Mouse (Mus musculus) hindlimb bud, embryonic 11.5 days (tissue): ENCODE data around the gene Trim7.
A peak's percentile ranks its signal among the peaks of the same experiment; 100 is the strongest.
"Not testable (repeated sequence)": the region's sequence is repeated elsewhere in the genome, so short reads cannot be mapped to it uniquely, and the experiment has no call there.

Source experiments
- DNase-seq: peaks from one replicate; pipeline ENCODE4 v3.0.0-alpha.2; 2012; ENCODE audit warnings: low read depth, low spot score; ENCODE audit errors: extremely low spot score

Gene Trim7

DNA sequence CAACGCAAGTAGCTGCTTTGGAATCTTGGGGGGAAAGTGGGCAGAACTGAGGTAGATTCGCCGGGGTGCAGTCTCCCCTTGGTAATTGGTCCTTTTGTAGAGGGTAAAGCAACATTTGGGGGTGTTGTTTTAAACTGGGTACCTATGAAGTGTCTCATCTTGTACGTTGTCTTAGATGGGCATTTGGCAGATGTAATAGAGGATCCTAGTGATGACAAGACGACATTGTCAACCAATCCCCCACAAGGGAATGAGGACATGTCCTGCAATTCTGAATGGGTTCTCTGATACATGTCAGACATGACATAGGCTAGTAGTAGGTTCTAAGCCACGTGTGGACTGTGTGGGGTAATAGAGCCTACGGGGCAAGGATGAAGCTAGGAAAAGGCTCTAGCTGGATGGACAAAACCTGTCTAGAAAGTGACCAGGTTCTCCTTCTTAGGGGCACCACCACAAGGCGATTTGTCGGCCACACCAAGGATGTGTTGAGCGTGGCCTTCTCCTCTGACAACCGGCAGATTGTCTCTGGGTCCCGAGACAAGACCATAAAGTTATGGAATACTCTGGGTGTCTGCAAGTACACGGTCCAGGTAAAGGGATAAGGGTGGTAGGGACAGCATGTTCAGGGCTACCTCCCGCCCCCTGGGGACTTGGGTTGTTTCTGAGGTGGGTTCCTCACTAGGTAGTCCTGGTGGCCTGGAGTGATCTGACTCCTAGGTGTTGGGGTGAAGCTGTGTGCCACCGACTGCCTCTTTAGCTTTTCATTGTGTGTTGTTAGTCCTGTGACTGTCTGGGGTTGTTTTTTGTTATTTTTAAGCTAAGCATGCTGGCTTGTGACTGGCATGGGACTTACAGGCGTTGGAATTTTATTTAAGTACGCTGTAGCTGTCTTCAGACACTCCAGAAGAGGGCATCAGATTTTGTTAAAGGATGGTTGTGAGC is 23.8 kb upstream of the Trim7 start:
- no peak for DNase-seq

DNA sequence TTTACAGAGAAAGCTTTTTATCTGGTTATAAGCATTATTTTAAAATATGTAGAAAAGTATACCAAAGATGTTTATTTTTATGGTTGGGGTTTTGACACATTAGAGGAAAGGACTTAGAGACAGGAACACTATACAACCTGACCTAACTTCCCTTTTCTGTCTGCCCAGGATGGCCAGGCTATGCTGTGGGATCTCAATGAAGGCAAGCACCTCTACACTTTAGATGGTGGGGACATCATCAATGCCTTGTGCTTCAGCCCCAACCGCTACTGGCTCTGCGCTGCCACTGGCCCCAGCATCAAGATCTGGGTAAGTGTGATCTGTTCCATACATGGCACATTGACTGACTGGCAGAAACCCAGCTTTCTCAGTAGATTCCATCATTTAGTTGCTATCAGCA is 22.0 kb upstream of the Trim7 start:
- DNase-seq: no peak

DNA sequence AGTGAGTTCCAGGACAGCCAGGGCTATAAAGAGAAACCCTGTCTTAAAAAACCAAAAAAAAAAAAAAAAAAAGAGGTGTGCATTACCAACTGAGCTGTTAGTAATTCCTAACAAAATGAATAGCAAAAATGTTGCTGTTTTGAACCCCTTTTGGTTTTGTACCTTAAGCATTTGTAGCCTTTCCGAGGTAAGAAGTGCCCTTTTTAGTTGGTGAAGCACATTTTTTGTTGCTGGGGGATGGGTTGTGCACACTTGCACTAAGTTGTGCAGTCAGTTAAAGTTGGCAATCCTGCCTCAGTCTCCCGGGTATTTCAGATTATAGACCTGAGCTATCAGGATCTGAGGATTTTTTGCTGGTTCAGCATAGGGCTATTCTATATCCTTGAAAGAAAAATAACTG is 21.0 kb upstream of the Trim7 start:
- no peak for DNase-seq

DNA sequence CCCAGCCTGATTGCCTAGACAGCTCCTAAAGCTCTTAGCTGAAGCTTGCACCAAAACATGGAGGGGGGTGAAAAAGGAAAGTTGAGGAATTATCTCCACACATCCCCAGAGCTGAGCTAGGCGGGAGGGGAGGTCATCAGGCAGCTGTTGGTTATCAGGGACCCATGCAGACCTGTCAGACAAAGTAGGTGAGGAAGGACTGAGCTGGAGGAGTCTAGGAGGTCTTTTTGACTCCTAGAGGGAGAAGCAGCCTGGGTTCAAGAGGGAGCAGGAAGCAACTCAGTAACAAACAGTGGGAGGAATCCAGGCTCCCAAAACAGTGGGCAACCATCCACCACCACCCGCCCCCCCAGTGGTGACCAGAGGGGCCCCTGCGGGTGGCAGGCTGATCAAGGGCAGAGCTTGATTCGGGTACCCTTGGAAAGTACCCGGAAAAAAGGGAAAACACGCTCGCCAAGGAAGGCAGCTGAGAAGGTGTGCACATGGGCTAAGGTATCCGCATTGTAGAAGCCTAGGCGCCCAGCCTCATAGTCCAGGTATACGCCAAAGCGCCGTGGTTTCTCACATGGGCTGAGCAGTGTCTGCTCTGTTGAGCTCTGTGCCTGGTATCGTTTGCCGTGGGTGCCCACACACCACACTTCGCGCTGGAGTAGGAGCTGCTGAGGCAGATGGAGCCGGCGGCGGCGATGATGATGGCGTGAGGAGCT is 18.9 kb upstream of the Trim7 start:
- no peak for DNase-seq

DNA sequence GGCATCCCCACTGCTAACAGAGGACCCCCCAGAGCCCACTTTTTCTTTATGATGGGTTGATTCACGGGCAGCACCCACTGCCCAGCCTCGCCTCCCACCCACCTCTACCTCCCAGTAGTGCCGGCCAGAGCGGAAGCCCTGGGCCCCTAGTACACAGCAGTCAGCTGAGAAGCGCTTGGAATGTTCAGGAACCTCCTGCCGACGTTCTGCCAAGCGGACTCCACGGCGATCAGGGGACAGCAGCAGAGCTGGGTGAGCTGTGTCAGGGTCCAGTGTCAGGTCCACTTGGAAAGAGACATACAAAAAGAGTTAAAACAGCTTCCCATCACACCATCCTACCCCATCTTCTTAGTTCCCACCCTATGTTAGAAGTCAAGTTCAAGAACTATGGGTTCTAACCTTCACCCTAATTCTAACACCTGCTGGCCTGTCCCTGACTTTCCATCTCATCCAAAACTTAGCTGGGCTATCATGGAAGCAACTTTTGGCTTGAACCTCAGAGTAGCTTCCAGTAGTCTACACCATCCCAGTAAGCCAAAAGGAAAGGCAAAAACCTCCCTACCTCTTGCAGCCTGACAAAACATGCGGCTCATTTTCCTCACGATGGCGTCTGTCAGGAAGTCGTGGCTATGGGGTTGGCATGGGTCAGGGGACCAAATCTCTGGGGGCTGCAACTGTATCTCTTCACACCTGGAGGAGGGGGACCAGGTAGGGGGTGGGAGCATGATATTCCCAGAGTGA is 18.2 kb upstream of the Trim7 start:
- DNase-seq: no peak

DNA sequence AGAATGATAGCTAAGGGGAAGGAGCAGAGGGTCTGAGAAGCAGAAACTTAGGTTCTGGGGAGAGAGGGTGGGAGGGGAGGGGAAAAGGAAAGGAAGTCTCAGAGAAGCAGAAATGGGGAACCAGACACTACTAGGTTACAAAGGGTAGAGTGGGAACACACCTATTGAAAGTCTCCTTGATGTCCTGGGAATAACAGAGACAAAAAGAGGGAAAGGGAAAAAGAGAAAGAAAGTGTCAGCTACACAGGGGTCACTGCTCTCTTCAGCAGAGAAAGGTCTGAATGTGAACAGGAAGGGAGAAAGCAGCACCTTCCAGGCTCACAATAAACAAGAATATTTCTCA is 17.7 kb upstream of the Trim7 start:
- no peak for DNase-seq

DNA sequence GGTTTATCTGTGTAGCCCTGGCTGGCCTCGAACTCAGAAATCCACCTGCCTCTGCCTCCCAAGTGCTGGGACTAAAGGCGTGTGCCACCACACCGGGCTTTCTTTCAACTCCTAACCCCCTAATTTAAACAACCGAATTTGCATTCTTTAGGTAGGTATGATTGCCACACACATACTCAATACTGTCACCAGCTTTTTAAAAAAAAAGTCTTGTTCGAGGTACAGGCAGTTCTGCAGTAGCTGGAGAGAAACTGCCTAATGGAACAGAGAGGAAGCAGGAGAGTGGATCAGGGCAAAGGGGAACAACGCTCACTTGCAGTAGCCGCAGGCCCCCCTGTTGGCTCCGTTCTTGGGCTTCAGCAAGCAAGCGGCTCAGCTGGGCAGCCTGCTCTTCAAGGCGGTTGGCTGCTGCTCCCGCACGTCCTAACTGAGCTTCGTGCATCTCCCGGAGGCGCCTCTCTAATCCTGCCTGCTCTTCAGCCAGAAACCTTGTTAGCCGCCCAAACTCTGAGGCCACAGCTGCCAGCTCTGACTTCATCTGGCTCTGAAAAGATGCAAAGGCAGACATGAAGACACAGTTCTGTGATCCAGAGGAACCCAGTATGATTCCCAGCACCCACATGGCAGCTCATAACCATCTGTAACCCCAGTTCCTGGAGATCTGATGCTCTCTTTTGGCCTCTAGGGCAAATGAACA is 17.1 kb upstream of the Trim7 start:
- DNase-seq: no peak

DNA sequence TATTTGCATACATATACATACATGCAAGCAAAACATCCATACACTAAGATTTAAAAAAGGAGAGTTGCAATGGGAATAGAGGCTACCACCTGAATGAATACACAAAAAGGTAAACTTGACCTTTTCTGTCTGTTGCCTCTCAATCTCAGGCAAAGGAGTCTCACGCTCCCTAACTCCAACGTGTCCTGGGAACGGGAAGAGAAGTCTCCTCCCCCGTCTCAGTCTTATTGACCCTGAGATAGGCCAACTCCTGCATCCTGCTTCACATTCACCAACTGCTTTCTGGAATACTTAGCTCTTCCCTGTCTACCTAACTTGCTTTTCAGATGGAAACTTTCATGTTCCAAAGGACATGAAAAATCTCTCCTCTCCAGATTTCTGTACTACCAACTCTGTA is 16.5 kb upstream of the Trim7 start:
- no peak for DNase-seq

DNA sequence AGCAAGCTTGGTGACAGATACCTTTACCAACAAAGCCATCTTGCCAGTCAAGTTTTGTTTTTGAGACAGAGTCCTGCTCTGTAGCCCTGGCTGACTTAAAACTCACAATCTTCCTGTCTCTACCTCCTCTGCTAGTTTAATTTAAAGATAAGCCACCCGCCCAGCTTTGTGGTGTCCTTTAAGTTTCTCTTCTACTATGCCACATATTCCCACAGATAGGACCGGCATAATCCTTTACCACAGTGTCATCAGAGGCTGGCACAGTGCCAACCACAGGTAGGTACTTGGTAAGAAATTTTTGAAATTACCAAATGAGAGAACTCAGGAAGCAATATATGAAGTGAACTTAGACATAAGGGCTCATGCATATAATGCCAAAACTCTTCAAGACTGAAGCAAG is 15.8 kb upstream of the Trim7 start:
- DNase-seq: no peak

DNA sequence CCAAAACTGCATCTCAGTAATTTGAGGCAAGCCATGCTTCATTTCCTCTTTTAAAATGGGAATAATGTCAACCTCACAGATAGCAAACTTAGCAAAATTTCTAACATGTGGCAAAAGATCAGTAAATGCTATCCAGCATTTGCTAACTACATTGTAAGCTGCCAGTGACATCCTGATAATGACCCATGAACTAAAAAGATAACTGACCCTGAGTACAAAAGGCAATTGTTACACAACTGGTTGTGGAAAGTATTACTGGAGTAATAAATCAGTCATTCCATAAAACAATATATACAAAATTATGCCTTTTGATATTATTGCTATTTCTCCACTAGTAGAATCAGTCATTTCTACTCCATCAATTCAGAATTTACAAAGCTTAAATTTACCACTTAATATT is 12.2 kb upstream of the Trim7 start:
- DNase-seq: no peak

DNA sequence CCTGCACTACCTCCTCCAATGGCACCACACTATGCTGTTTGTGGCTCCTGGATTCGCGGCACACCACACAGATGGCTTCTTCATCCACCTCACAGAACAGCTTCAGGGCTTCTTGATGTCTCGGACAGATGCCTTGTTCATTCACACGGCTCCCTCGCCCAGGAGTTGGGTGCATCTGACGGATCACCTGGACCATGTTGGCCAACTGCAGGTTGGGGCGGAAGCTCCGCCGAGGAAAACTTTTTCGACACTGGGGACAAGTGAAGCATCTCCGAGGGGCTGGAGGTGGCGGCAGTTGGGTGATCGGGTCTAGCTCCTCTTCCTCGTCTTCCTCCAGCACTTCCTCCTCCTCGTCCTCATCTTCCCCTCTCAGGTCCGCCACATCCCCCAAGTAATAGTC is 10.1 kb upstream of the Trim7 start:
- DNase-seq: no peak

DNA sequence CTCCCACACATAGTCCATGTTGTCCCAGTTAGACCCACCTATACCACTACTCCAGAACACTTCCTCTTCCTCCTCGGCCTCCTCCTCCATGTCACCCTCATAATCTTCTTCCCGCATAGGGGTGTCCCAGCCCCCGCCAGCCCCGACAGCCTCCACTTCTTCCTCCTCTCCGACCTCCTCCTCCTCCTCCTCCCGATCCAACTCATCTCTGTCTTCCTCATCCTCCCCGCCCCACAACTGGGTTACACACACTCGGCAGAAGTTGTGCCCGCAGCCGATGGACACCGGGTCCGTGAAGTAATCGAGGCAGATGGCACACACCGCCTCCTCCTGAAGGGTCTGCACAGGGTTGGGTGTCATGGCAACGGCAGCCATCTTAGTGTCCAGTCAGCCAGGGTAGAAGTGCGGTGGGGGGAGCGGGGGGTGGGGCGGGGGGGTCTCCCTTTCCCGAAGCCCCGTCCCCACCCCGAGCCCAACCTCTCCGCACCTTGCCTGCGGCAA is 9.6 kb upstream of the Trim7 start:
- DNase-seq: no peak

DNA sequence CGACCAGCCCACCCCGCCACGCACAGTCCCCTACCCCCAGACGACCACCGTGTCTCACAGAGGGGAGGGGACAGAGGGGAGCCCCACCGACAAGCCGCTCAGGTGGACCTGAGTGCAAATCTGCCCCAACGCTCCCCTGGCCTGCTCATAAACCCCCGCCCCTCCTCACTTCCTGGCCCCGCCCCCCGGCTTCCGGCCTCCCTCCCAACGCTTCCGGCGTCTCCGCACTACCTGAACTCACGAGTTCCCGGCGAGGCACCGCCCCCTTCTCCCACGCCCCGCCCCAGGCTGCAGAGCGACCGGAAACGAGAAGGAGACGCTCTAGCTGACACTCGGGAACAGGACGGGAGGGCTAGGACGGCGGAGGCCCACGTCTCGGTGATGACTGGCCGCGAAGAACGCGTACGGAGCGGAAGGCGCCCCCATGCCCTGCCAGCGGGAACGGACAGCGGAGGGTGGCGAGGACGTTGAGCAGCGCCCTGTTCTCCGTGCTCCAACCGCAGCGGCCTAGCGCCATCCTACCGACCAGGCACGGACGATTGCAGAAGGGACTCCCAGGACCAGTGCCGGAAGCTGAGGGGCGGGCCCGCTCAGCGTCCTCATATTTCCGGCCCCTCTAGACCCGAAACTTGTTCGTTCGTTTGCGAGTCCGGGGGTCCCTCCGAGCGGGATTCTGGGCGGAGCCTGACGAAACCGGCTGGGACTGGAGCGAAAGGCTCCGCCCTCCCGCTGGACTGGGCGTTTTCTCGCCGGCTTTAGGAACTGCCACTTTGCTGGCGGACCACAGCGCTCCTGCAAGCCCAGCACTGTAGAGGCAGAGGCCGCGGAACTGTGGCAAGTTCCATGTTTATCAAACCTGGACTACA is 8.9 kb upstream of the Trim7 start, which contains the start of gene Trim41:
Gene Trim41 (minus strand): TSS at position 554 of the 866 bp plus-strand sequence.
- peak; percentile 89 for DNase-seq

DNA sequence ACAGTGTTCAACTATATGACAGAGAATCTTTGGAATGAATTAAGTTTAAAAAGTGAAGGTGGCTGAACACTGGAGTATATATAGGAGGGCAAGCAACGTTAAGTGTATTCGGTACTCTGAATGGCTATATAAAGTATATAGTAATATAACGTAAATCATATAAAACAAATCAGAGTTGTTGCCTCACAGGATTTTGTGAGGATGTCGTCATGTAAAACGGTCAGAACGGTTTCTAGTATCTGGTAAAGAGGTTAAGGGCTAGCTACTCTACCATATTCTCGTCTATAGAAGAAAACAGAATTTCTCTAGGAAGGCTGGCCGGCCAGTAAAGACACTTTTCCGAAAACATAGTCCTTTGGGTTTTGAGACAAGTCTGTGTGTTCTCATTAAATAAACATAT is 8.1 kb upstream of the Trim7 start:
- DNase-seq: no peak

DNA sequence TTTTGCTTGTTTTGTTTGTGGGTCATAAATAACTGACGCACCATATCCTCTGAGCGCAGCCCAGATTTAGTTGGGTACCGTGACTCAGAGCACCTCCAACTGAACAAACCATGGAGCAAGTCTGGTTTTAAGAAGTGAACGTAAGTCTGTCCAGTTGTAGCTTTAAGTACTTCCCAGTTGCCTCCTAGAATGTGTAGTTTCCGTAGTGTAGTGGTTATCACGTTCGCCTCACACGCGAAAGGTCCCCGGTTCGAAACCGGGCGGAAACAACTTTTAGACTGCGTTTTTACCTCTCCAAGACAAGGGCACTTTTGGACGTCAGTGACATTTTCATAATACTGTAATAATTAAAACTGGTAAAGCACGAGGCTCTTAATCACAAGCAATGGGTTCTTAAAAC is 7.6 kb upstream of the Trim7 start:
- DNase-seq: peak; percentile 100

DNA sequence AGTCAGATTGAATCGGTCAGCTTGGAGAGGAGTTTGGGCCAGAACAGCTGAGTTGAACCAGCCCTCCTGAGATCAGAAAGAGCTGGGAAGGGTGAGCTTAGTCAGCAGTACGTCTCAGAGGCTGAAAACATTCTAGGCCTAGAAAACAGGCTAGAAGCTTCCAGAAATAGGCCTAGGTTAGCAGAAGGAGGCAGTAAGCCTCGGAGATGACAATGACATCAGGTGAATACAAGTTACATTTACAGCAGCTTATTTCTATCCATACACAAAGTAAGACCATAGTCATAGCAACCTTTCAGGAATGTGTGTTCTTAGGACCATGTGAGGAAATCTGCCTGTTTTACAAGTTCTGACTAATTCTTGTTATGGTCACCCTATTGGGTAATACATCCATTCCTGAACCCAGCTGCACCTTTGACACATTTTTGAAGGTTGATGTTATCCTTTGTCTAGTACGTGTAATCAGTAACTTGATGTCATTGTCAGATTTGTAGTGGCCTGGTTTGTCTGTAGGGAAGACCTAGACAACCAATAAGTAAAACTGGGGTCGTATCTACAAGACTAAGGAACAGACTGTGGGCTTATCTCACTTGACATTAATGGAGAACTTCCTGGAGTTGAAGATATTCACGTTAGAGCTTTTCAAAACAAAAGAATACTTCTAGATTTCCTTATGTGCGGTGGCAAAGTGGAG is 6.2 kb upstream of the Trim7 start:
- no peak for DNase-seq

DNA sequence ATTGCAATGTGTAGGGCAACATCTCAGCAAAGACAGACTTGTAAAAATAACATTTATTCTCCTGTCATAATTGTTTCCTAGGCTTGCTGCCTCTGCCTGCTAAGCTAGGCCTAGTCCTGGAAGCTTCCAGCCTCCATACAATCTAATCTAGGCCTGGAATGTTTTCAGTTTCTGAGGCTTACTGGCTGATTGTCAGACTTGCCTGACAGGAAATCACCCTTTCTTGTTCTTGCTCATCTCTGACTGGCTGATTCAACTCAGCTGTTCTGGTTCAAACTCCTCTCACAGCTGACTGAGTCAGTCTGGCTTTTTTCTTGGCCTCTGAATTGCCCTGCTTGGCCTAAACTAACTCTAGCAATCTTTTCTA is 5.6 kb upstream of the Trim7 start:
- DNase-seq: no peak

DNA sequence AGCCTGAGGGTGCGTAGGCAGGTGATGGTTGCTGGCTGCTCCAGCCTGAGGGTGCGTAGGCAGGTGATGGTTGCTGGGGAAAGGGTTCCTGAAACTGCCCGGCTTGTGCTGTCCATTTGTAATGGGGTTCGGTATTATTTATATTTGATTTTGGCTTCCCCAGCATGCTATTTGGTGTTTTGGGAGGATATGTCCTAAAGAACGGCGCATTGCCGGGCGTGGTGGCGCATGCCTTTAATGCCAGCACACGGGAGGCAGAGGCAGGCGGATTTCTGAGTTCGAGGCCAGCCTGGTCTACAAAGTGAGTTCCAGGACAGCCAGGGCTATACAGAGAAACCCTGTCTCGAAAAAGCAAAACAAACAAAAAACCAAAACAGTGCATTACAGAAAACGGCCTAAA is 4.6 kb upstream of the Trim7 start:
- not testable (repeated sequence) for DNase-seq

DNA sequence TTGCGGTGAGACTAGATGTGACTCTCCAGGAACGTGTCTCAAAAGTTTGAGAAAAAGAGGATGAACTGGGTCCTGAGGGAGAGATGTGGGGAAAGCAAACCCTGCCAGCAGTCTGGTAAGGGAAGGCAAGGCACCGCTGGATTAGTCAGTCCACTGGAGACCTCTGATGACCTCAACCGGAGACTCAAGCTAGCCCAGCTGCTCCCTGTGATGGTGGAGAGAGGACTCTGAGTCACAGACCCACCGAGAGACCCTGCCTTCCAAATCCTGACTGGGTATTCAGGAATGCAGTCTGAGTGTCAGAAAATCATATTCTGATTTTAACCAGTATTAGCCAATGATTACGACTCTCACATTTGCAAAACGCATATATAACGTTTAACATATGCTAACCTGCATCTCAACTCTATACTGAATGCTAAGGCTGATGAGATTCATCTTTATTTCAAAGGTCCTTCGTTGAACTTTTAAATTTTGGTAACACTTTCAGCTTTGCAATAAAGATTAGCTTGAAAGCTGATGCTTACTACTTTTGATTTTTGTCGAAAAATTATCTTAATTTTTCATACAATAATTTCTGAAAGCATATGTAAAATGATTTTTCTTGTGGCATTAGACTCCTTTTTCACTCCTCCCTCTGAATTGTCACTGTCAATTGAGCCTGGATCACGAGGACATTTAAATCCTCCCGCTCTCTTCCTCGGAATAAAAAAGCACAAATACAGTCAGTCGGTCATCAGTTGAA is 3.0 kb upstream of the Trim7 start:
- no peak for DNase-seq
